Mouse (Mus musculus) limb, embryonic 14.5 days (tissue): ENCODE measurements around the gene Clspn. TPM values are rescaled to one million over a fixed set of nuclear protein-coding genes. Genes with fewer than 3 reads are reported as not detected.

Source experiments
- ATAC-seq: fragments of 200-750 bp; cut with Nextera tagmentation; 2 replicates; pipeline ENCODE4 v1.8.0; 2017; ENCODE audit warnings: low read depth, moderate number of reproducible peaks, moderate TSS enrichment; ENCODE audit not compliant: low FRiP score
- DNase-seq: peaks from one replicate; pipeline ENCODE4 v3.0.0-alpha.2; 2015; ENCODE audit warnings: low spot score
- H3K27ac ChIP-seq: fragments of 300-500 bp; sonication (generic); replicated peaks from 2 replicates; pipeline ENCODE4 v1.5.1; 2014; ENCODE audit warnings: low read depth, mild to moderate bottlenecking, low read length, moderate library complexity, mixed read lengths
- H3K27me3 ChIP-seq: fragments of 300-500 bp; sonication (generic); 2 replicates; pipeline ENCODE4 v1.6.1; 2014; ENCODE audit warnings: low read length, mixed read lengths; ENCODE audit not compliant: control insufficient read depth, insufficient read depth
- H3K36me3 ChIP-seq: fragments of 300-500 bp; sonication (generic); 2 replicates; pipeline ENCODE4 v1.6.1; 2014; ENCODE audit warnings: mild to moderate bottlenecking, low read length, moderate library complexity, mixed read lengths; ENCODE audit not compliant: control insufficient read depth, insufficient read depth
- H3K4me1 ChIP-seq: fragments of 300-500 bp; sonication (generic); 2 replicates; pipeline ENCODE4 v1.6.1; 2014; ENCODE audit warnings: antibody characterized with exemption, low read length, mixed read lengths; ENCODE audit not compliant: control insufficient read depth, insufficient read depth
- H3K4me2 ChIP-seq: fragments of 300-500 bp; sonication (generic); replicated peaks from 2 replicates; pipeline ENCODE4 v1.6.1; 2014; ENCODE audit warnings: low read depth, mild to moderate bottlenecking, low read length, moderate library complexity; ENCODE audit not compliant: severe bottlenecking
- H3K4me3 ChIP-seq: fragments of 300-500 bp; sonication (generic); replicated peaks from 2 replicates; pipeline ENCODE4 v1.5.1; 2014; ENCODE audit warnings: low read length
- H3K9ac ChIP-seq: fragments of 300-500 bp; sonication (generic); 2 replicates; pipeline ENCODE4 v1.6.1; 2014; ENCODE audit warnings: mild to moderate bottlenecking, low read depth, low read length, moderate library complexity; ENCODE audit not compliant: severe bottlenecking
- H3K9me3 ChIP-seq: fragments of 300-500 bp; sonication (generic); 2 replicates; pipeline ENCODE4 v1.6.1; 2016; ENCODE audit warnings: low read length; ENCODE audit not compliant: control insufficient read depth
- POLR2A ChIP-seq: fragments of 200-500 bp; IDR thresholded peaks from 2 replicates; pipeline ENCODE4 v1.8.0; 2012; ENCODE audit warnings: inconsistent platforms, mild to moderate bottlenecking, moderate library complexity, borderline replicate concordance; ENCODE audit not compliant: insufficient read depth, insufficient read length; ENCODE audit errors: extremely low read depth
- WGBS: fragments of 180-500 bp; shearing (Covaris S2); extraction: QIAGEN DNeasy Blood & Tissue Kit; methylation state at CpG from one replicate; pipeline ENCODE4 v1.1.7; 2014; 5-methylcytosine and 5-hydroxymethylcytosine counted together
- polyA plus RNA-seq, 2 experiments: library from polyadenylated mRNA; depleted of rRNA in 1 of 2; stranded (reverse) in 1 of 2; unstranded in 1 of 2; fragments of >200 nt; fragmentation: Nextera tagmentation in 1 of 2; extraction: Ambion mirVana in 1 of 2; gene quantifications; 2 replicates each; pipeline versions ENCODE4 v1.2.1 to v1.2.3; 2012 to 2014

The Clspn gene
- polyA plus RNA-seq (2012; rRNA removed) (12.0 and 22.6 TPM in 2 replicates), polyA plus RNA-seq (2014; fragmentation: Nextera tagmentation; extraction: Ambion mirVana) (34.2 and 39.2 TPM in 2 replicates)

GRCm38 (mm10) chr4:126556809-126557711, at the start of gene Clspn:
Gene Clspn, plus strand, starts transcription at chr4:126556935.
- ATAC-seq (peak; percentile 97), DNase-seq (peak; percentile 93)
- 0 out of 2 replicates have a peak, but pooled peaks have one; percentile 35 for TF ChIP-seq POLR2A
- Histone ChIP-seq H3K27ac (peak within 1 kb of the TSS; percentile 50), H3K9ac (peak within 1 kb of the TSS; percentile 61), H3K4me3 (peak within 1 kb of the TSS; percentile 71), H3K4me1 (0 out of 2 replicates have a peak, but pooled peaks cover 2% of the 10 kb centered on the region), H3K9me3 (no peaks in the 10 kb centered on the region), H3K36me3 (peaks cover 14% of the 10 kb centered on the region), H3K27me3 (no peaks in the 10 kb centered on the region), H3K4me2 (peak within 1 kb of the TSS; percentile 63)
- WGBS, result 1% methylated on average over 54 of the region's 54 CpGs

GRCm38 (mm10) chr4:126508110-126508899, 48.4 kb upstream of the Clspn start:
- DNase-seq (no peak), ATAC-seq (no peak)
- Histone ChIP-seq H3K4me3 (no peak overlapping the region), H3K27ac (no peak overlapping the region), H3K4me2 (no peak overlapping the region), H3K4me1 (no peaks in the 10 kb centered on the region), H3K9me3 (no peaks in the 10 kb centered on the region), H3K36me3 (peaks cover 24% of the 10 kb centered on the region), H3K9ac (no peak overlapping the region), H3K27me3 (no peaks in the 10 kb centered on the region)
- TF ChIP-seq POLR2A, result no peak
- WGBS, result 56% methylated on average over 14 of the region's 14 CpGs

GRCm38 (mm10) chr4:126509072-126509471, 47.7 kb upstream of the Clspn start:
- no peak overlapping the region for H3K27ac ChIP-seq
- H3K4me1 ChIP-seq, result no peaks in the 10 kb centered on the region
- no peak for ATAC-seq
- no peaks in the 10 kb centered on the region for H3K9me3 ChIP-seq
- no peak for DNase-seq
- no peak overlapping the region for H3K4me3 ChIP-seq
- peaks cover 24% of the 10 kb centered on the region for H3K36me3 ChIP-seq
- no peaks in the 10 kb centered on the region for H3K27me3 ChIP-seq
- TF ChIP-seq POLR2A, result no peak
- H3K9ac ChIP-seq, result no peak overlapping the region
- no peak overlapping the region for H3K4me2 ChIP-seq
- WGBS, result 87% methylated on average over 2 of the region's 2 CpGs

GRCm38 (mm10) chr4:126511013-126511412, 45.7 kb upstream of the Clspn start:
- ATAC-seq, result no peak
- 86% methylated on average over 5 of the region's 5 CpGs for WGBS

GRCm38 (mm10) chr4:126512308-126513066, 44.2 kb upstream of the Clspn start:
- no peaks in the 10 kb centered on the region for H3K9me3 ChIP-seq
- DNase-seq (no peak), ATAC-seq (no peak)
- no peak overlapping the region for H3K4me3 ChIP-seq
- H3K27me3 ChIP-seq, result no peaks in the 10 kb centered on the region
- no peak for TF ChIP-seq POLR2A
- WGBS, result 71% methylated on average over 6 of the region's 6 CpGs
- H3K9ac ChIP-seq, result no peak overlapping the region
- peaks cover 20% of the 10 kb centered on the region for H3K36me3 ChIP-seq
- no peak overlapping the region for H3K4me2 ChIP-seq
- H3K27ac ChIP-seq, result no peak overlapping the region
- no peaks in the 10 kb centered on the region for H3K4me1 ChIP-seq

More at GRCm38 (mm10) chr4:126511013-126511412, 45.7 kb upstream of the Clspn start:
- H3K27ac ChIP-seq, result no peak overlapping the region
- peaks cover 24% of the 10 kb centered on the region for H3K36me3 ChIP-seq
- no peak overlapping the region for H3K4me2 ChIP-seq
- DNase-seq, result no peak
- no peaks in the 10 kb centered on the region for H3K9me3 ChIP-seq
- H3K9ac ChIP-seq, result no peak overlapping the region
- no peak for TF ChIP-seq POLR2A
- H3K4me3 ChIP-seq, result no peak overlapping the region
- no peaks in the 10 kb centered on the region for H3K27me3 ChIP-seq
- no peaks in the 10 kb centered on the region for H3K4me1 ChIP-seq
